In genomic region chr4:148922221-148922700, GRCm38 (mm10) we compare ENCODE assay signal across 10 mouse cellular contexts.
DNase-seq lines count a peak whose midpoint lies in the region; ATAC-seq lines count a peak whose summit lies in the region.
"Had no signal": no experiment of that assay in that cellular context is flagged by ENCODE, and none has a peak within 500 bp of the region (broad histone marks: within the 10 kb centered on the region; RNA-seq: fewer than 3 reads in every experiment).

No protein-coding gene starts in this region.

- H3K36me3 ChIP-seq in lung, embryonic 15.5 days = no peaks in the 10 kb centered on the region
- H3K36me3 ChIP-seq in hindbrain, embryonic 10.5 days = no peaks in the 10 kb centered on the region

- H3K9me3 ChIP-seq in lung, embryonic 15.5 days = no peaks in the 10 kb centered on the region
- no peaks in the 10 kb centered on the region for H3K9me3 ChIP-seq in hindbrain, embryonic 10.5 days

- no peak for DNase-seq in lung, postnatal 10 days
- peak; percentile 44 for DNase-seq in hindbrain, embryonic 10.5 days (ENCODE audit: low spot score)
- DNase-seq in kidney, postnatal 4 days = peak; percentile 63 to 72
- peak; percentile 75 for DNase-seq in retina, postnatal 1 day
- no peak for DNase-seq in frontal cortex, postnatal 25 days (ENCODE audit: low spot score in 2 of 2)
- DNase-seq in left cerebral cortex, postnatal 10 days (ENCODE audit: extremely low spot score in 1 of 2, low spot score in 2 of 2) = no peak
- DNase-seq in lung, adult 18-20 months = no peak
- DNase-seq: layer of hippocampus, adult 9-11 months; right cerebral cortex, postnatal 25 days had no signal

- H3K4me1 ChIP-seq in lung, embryonic 15.5 days = peaks cover 66% of the 10 kb centered on the region
- peaks cover 100% of the 10 kb centered on the region for H3K4me1 ChIP-seq in hindbrain, embryonic 10.5 days (replicated peaks)

- peak overlapping the region; percentile 78 for H3K27ac ChIP-seq in lung, embryonic 15.5 days
- H3K27ac ChIP-seq in hindbrain, embryonic 10.5 days = peak overlapping the region; percentile 81

- peaks cover 19% of the 10 kb centered on the region for H3K27me3 ChIP-seq in lung, embryonic 15.5 days
- H3K27me3 ChIP-seq in hindbrain, embryonic 10.5 days (ENCODE audit: insufficient read depth, poor library complexity, severe bottlenecking) = peaks cover 99% of the 10 kb centered on the region

- 17% methylated on average over 16 of the region's 16 CpGs for WGBS in lung, embryonic 15.5 days
- WGBS in hindbrain, embryonic 10.5 days = 10% methylated on average over 16 of the region's 16 CpGs

- no peak overlapping the region for H3K4me3 ChIP-seq in lung, embryonic 15.5 days
- H3K4me3 ChIP-seq in hindbrain, embryonic 10.5 days = peak overlapping the region; percentile 38

- H3K9ac ChIP-seq in lung, embryonic 15.5 days = no peak overlapping the region

- intact Hi-C loops in left cerebral cortex, postnatal 10 days (cut with DNase I) = no loop called here

- peak overlapping the region; percentile 33 for H3K4me2 ChIP-seq in lung, embryonic 15.5 days

- no peak for ATAC-seq in lung, embryonic 15.5 days (ENCODE audit: borderline replicate concordance, extremely low read depth, low FRiP score, low TSS enrichment)

Comparison
In these comparisons a context has a peak if more than half of its experiments do, and no peak if none do; other contexts are left out.
1. DNase-seq: peak in hindbrain, embryonic 10.5 days (single experiment), kidney, postnatal 4 days (2 of 2) and retina, postnatal 1 day (single experiment); none in lung, postnatal 10 days (single experiment), frontal cortex, postnatal 25 days (0 of 2), left cerebral cortex, postnatal 10 days (0 of 2) and lung, adult 18-20 months (0 of 2).